Mouse (Mus musculus): Measurements from ENCODE around the gene Ttk.

Ttk gene

GRCm38 (mm10) chr9:83893767-83894330 is 59.4 kb downstream of the Ttk start:
- DNase-seq (ENCODE audit: low spot score): no peak

- DNase-seq (ENCODE audit: low spot score): no peak
These were observed 67.6 kb downstream of the Ttk start for GRCm38 (mm10) chr9:83902086-83902485.

- DNase-seq (ENCODE audit: low spot score): no peak
These were observed 71.3 kb downstream of the Ttk start for GRCm38 (mm10) chr9:83905820-83906219.

GRCm38 (mm10) chr9:83907017-83907416 is 72.5 kb downstream of the Ttk start:
- no peak for DNase-seq (ENCODE audit: low spot score)

GRCm38 (mm10) chr9:83909836-83910235 is 75.3 kb downstream of the Ttk start:
- DNase-seq (ENCODE audit: low spot score): no peak

GRCm38 (mm10) chr9:83910926-83911325 is 76.4 kb downstream of the Ttk start:
- DNase-seq (ENCODE audit: low spot score): no peak
